Mouse (Mus musculus): ENCODE measurements around the gene Trim66. TPM values are rescaled to one million over a fixed set of nuclear protein-coding genes. Genes with fewer than 3 reads are reported as not detected.

Trim66 gene
- 0.55 TPM for polyA plus RNA-seq (2012; fragmentation: generic; extraction: Trizol)

DNA sequence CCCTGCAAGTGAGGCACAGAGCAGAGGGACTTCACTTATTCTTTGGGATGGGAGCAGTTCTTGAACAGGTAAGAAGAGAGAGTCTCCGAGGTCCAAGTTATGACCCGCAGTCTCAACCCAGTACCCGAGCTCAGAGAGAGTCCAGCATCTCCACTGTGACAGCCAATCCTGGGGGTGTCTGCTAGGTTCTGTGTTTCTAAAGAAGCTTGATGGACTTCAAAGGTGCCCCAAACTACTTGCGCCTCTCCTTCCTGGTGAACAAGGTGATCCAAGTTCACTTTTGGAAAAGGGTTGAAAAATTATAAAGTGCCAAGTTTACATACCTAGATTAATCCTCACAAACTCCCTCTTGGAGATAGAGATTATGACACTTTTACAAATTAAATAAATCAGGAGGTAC, at the start of gene Trim66:
Gene Trim66, minus strand, starts transcription at position 101 of the 400 bp plus-strand sequence.
- no peak for TF ChIP-seq MYOG (IDR thresholded peaks at IDR 0.05; ENCODE audit: control insufficient read depth in 1 of 3, insufficient read depth in 1 of 3, insufficient read length in 2 of 3, low read depth in 2 of 3)
- no peak for TF ChIP-seq POLR2A (IDR thresholded peaks at IDR 0.05; ENCODE audit: insufficient read length, low read depth)
- TF ChIP-seq SRF (IDR thresholded peaks at IDR 0.05; ENCODE audit: control insufficient read depth, insufficient read length, low read depth) = no peak
- TF ChIP-seq MYOD1 (IDR thresholded peaks at IDR 0.05; ENCODE audit: control insufficient read depth in 1 of 3, insufficient read length in 2 of 3, low read depth in 2 of 3) = no peak
- TF ChIP-seq REST (IDR thresholded peaks at IDR 0.05; ENCODE audit: insufficient read depth, insufficient read length) = no peak
- TF ChIP-seq E2F4 (IDR thresholded peaks at IDR 0.05; ENCODE audit: insufficient read depth) = no peak
- no peak for TF ChIP-seq MAX (IDR thresholded peaks at IDR 0.05; ENCODE audit: low read depth)
- no peak for TF ChIP-seq CEBPB (IDR thresholded peaks at IDR 0.05; ENCODE audit: insufficient read depth, poor library complexity, severe bottlenecking)
- no peak for TF ChIP-seq TCF3 (IDR thresholded peaks at IDR 0.05; ENCODE audit: insufficient read length, low read depth)
- no peak for TF ChIP-seq TCF12 (IDR thresholded peaks at IDR 0.05; ENCODE audit: insufficient read depth, poor library complexity, severe bottlenecking)
- TF ChIP-seq USF1 (IDR thresholded peaks at IDR 0.05; ENCODE audit: low read depth) = no peak
- no peak for TF ChIP-seq POLR2AphosphoS2 (IDR thresholded peaks at IDR 0.05; ENCODE audit: insufficient read length, low read depth)
- H3K4me2 ChIP-seq (ENCODE audit: low read depth) = no peak within 1 kb of the TSS

DNA sequence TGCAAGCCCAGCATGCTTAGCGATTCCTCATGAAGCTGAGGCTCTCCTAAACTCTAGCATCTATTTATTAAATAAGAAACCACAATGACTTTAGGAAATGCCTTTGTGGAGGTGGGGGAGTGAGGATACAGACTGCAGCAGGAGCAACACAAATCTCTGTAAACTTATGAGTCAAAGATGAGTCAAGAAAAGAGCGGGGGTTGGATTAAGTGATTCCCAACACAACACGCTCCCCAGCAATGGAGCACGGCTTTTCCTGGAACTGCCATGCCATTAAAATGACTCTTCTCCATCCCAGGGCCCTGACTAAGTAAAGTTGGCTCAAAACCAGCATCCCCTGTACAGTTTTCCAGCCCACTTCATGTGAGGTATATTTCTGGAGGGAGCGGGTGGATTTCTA, 38.8 kb upstream of the Trim66 start:
- TF ChIP-seq REST (IDR thresholded peaks at IDR 0.05; ENCODE audit: insufficient read depth, insufficient read length) (no peak), CEBPB (IDR thresholded peaks at IDR 0.05; ENCODE audit: insufficient read depth, poor library complexity, severe bottlenecking) (no peak), TCF3 (IDR thresholded peaks at IDR 0.05; ENCODE audit: insufficient read length, low read depth) (no peak)
- peak overlapping the region; percentile 62 for H3K4me2 ChIP-seq (ENCODE audit: low read depth)
- no peaks in the 10 kb centered on the region for H3K27me3 ChIP-seq (ENCODE audit: control insufficient read depth, insufficient read depth, insufficient read length)
- H3K79me2 ChIP-seq (ENCODE audit: control insufficient read depth, insufficient read depth) = no peaks in the 10 kb centered on the region
- no peak overlapping the region for H3ac ChIP-seq (ENCODE audit: control insufficient read depth, insufficient read length)
- no peak overlapping the region for H3K4me3 ChIP-seq
- H3K36me3 ChIP-seq (ENCODE audit: control insufficient read depth, insufficient read depth) = peaks cover 28% of the 10 kb centered on the region

More for the DNA sequence above, at the start of gene Trim66:
- no peaks in the 10 kb centered on the region for H3K79me2 ChIP-seq (ENCODE audit: control insufficient read depth, insufficient read depth)
- H3ac ChIP-seq (ENCODE audit: control insufficient read depth, insufficient read length) = no peak within 1 kb of the TSS
- H3K27me3 ChIP-seq (ENCODE audit: control insufficient read depth, insufficient read depth, insufficient read length) = no peaks in the 10 kb centered on the region
- H3K36me3 ChIP-seq (ENCODE audit: control insufficient read depth, insufficient read depth) = no peaks in the 10 kb centered on the region
- no peak within 1 kb of the TSS for H3K4me3 ChIP-seq

DNA sequence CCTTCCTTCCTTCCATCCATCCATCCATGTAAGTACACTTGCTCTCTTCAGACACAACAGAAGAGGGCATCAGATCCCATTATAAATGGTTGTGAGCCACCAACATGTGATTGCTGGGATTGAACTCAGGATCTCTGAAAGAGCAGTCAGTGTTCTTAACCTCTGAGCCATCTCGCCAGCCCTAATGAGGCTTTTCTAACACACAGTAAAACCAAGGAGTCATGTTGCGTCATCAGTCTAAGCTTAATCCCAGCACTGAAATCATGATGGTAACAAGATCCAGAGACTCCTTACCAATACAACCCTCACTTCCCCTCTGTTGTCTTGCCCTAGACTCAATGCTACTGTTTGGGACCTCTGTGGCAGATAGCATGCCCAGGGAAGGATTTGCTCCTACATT, 38.3 kb upstream of the Trim66 start:
- H3K27me3 ChIP-seq (ENCODE audit: control insufficient read depth, insufficient read depth, insufficient read length) = no peaks in the 10 kb centered on the region
- no peak overlapping the region for H3ac ChIP-seq (ENCODE audit: control insufficient read depth, insufficient read length)
- H3K4me2 ChIP-seq (ENCODE audit: low read depth) = peak overlapping the region; percentile 62
- TF ChIP-seq MAX (IDR thresholded peaks at IDR 0.05; ENCODE audit: low read depth) (no peak), CEBPB (IDR thresholded peaks at IDR 0.05; ENCODE audit: insufficient read depth, poor library complexity, severe bottlenecking) (peak; percentile 86)
- H3K79me2 ChIP-seq (ENCODE audit: control insufficient read depth, insufficient read depth) = no peaks in the 10 kb centered on the region
- peaks cover 22% of the 10 kb centered on the region for H3K36me3 ChIP-seq (ENCODE audit: control insufficient read depth, insufficient read depth)
- no peak overlapping the region for H3K4me3 ChIP-seq

DNA sequence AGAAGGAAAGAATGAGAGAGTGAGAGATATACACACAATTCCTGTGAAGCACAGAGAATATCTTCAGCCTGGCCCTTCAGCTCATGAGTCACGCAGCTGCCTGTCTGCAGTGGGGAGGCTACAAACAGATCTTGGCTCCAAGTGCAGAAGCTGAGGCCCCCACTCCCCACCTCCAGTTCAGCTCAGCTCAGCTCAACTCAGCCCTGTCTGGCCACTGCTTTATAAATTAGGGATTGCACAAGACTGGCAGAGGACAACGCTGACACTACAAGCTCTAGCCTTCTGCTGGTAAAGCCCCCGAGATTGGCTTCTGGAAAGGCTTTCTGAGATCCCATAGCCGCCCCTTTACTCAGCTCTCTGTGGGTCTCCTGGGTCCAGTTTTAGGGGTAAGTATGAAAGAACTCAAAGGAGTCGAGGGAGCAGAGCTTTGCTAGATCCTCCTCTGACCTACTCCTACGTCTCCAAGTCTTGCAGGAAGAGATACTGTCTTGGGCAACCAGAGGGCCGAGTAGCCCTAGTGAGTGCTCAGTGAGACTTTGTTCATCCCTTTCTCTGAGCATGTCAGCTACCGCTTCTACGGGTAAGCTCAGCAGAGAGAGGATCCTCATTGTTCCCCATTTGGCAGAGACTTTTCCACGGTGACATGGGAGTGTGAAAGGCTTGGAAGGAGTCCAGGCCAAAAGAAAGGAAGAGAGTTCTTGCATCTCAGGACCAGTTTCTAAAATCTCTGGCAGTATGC, 37.5 kb upstream of the Trim66 start:
- peaks cover 22% of the 10 kb centered on the region for H3K36me3 ChIP-seq (ENCODE audit: control insufficient read depth, insufficient read depth)
- H3K4me3 ChIP-seq = no peak overlapping the region
- no peak overlapping the region for H3ac ChIP-seq (ENCODE audit: control insufficient read depth, insufficient read length)
- no peak for TF ChIP-seq MAX (IDR thresholded peaks at IDR 0.05; ENCODE audit: low read depth)
- peak; percentile 59; the same call in 1 of the 2 replicates for TF ChIP-seq CEBPB (IDR thresholded peaks at IDR 0.05; ENCODE audit: insufficient read depth, poor library complexity, severe bottlenecking)
- TF ChIP-seq MYOD1 (IDR thresholded peaks at IDR 0.05; ENCODE audit: control insufficient read depth in 1 of 3, insufficient read length in 2 of 3, low read depth in 2 of 3) = no peak
- peak overlapping the region; percentile 62 for H3K4me2 ChIP-seq (ENCODE audit: low read depth)
- no peaks in the 10 kb centered on the region for H3K79me2 ChIP-seq (ENCODE audit: control insufficient read depth, insufficient read depth)
- H3K27me3 ChIP-seq (ENCODE audit: control insufficient read depth, insufficient read depth, insufficient read length) = no peaks in the 10 kb centered on the region

DNA sequence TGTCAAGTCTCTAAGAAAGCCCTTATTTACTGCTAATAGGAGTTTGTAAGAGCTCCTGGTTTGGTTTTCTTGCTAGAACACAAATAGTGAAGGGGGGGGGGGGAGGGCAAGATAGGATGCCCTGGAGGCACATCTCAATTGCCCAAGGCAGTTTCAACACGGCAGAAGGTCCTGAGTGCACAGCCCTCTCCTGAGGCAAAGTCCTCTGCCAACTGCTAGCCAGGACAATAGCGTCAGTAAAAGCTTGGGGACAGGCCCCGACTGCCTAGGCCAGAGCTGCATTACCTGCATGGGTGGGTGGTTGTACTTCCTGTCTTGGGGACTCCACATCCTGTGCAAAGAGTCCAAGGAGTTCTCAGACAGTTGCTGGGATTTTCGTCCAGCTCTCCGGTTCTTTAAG, 36.9 kb upstream of the Trim66 start:
- peaks cover 27% of the 10 kb centered on the region for H3K36me3 ChIP-seq (ENCODE audit: control insufficient read depth, insufficient read depth)
- no peaks in the 10 kb centered on the region for H3K79me2 ChIP-seq (ENCODE audit: control insufficient read depth, insufficient read depth)
- TF ChIP-seq POLR2AphosphoS2 (IDR thresholded peaks at IDR 0.05; ENCODE audit: insufficient read length, low read depth) (no peak), SRF (IDR thresholded peaks at IDR 0.05; ENCODE audit: control insufficient read depth, insufficient read length, low read depth) (no peak), MYOG (IDR thresholded peaks at IDR 0.05; ENCODE audit: control insufficient read depth in 1 of 3, insufficient read depth in 1 of 3, insufficient read length in 2 of 3, low read depth in 2 of 3) (no peak), TCF3 (IDR thresholded peaks at IDR 0.05; ENCODE audit: insufficient read length, low read depth) (no peak), REST (IDR thresholded peaks at IDR 0.05; ENCODE audit: insufficient read depth, insufficient read length) (no peak), USF1 (IDR thresholded peaks at IDR 0.05; ENCODE audit: low read depth) (no peak)
- H3K4me3 ChIP-seq = no peak overlapping the region
- H3ac ChIP-seq (ENCODE audit: control insufficient read depth, insufficient read length) = no peak overlapping the region
- H3K27me3 ChIP-seq (ENCODE audit: control insufficient read depth, insufficient read depth, insufficient read length) = no peaks in the 10 kb centered on the region
- peak overlapping the region; percentile 62 for H3K4me2 ChIP-seq (ENCODE audit: low read depth)

DNA sequence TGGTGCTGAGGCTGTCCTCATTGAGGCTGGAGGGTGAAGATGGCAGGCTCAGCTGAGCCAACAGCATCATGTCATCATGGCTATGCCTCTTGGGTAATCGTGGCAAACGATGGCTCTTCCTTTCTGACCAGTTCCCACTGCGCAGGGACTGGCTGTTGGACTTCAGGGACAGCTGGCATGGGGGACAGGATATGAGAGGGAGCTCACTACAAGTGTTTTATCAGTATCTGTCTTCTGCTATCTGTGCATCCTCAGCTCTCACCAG, 34.4 kb upstream of the Trim66 start:
- no peak overlapping the region for H3K4me3 ChIP-seq
- H3K4me2 ChIP-seq (ENCODE audit: low read depth) = no peak overlapping the region
- no peak overlapping the region for H3ac ChIP-seq (ENCODE audit: control insufficient read depth, insufficient read length)
- TF ChIP-seq REST (IDR thresholded peaks at IDR 0.05; ENCODE audit: insufficient read depth, insufficient read length) (no peak), POLR2AphosphoS2 (IDR thresholded peaks at IDR 0.05; ENCODE audit: insufficient read length, low read depth) (no peak), E2F4 (IDR thresholded peaks at IDR 0.05; ENCODE audit: insufficient read depth) (no peak), TCF12 (IDR thresholded peaks at IDR 0.05; ENCODE audit: insufficient read depth, poor library complexity, severe bottlenecking) (no peak), USF1 (IDR thresholded peaks at IDR 0.05; ENCODE audit: low read depth) (no peak), TCF3 (IDR thresholded peaks at IDR 0.05; ENCODE audit: insufficient read length, low read depth) (no peak), POLR2A (IDR thresholded peaks at IDR 0.05; ENCODE audit: insufficient read length, low read depth) (no peak), SRF (IDR thresholded peaks at IDR 0.05; ENCODE audit: control insufficient read depth, insufficient read length, low read depth) (no peak)
- no peaks in the 10 kb centered on the region for H3K79me2 ChIP-seq (ENCODE audit: control insufficient read depth, insufficient read depth)
- no peaks in the 10 kb centered on the region for H3K27me3 ChIP-seq (ENCODE audit: control insufficient read depth, insufficient read depth, insufficient read length)
- peaks cover 42% of the 10 kb centered on the region for H3K36me3 ChIP-seq (ENCODE audit: control insufficient read depth, insufficient read depth)

All from myocyte (in vitro differentiated cells).